Mouse (Mus musculus) bone marrow, adult 2 months (tissue): ENCODE data around the gene S100b.

ENCODE experiments used
- CTCF ChIP-seq: fragments of 200-500 bp; IDR thresholded peaks from 2 replicates; pipeline ENCODE4 v1.5.1; 2011; ENCODE audit warnings: low read length, control low read depth; ENCODE audit not compliant: control insufficient read depth, insufficient read depth
- POLR2A ChIP-seq: fragments of 200-500 bp; IDR thresholded peaks from 2 replicates; pipeline ENCODE4 v1.6.1; 2011; ENCODE audit warnings: low read depth, mild to moderate bottlenecking, control low read depth, low read length, borderline replicate concordance; ENCODE audit not compliant: control insufficient read depth

DNA sequence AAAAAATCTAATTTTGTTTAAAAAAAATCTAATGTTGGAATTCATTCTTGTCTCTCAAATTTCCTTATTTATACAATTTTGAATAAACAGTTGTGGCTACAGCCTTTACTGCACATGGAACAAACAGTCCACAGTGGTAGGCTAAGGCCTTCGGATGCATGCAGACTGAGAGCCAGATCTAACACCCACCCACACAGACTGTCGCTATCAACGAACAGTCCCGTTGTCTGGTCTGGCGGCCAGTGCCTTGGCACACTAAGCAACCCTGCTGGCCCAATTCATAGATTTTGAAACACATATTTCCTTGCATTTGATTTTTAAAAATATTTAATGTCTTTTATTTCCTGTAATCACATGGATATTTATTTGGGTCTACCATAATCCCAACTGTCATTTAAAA, 46.5 kb downstream of the S100b start:
- no peak for TF ChIP-seq CTCF
- TF ChIP-seq POLR2A, result no peak
